Mouse (Mus musculus) brain, embryonic 14.5 days (tissue): ENCODE measurements around the gene Aida.

Source experiments
- CTCF ChIP-seq: fragments of 200-500 bp; IDR thresholded peaks from 2 replicates; pipeline ENCODE4 v1.5.1; 2012; ENCODE audit warnings: inconsistent platforms, mild to moderate bottlenecking, moderate library complexity, borderline replicate concordance; ENCODE audit not compliant: insufficient read depth, insufficient read length; ENCODE audit errors: extremely low read depth
- POLR2A ChIP-seq: fragments of 200-500 bp; IDR thresholded peaks from 2 replicates; pipeline ENCODE4 v1.6.1; 2012; ENCODE audit warnings: mild to moderate bottlenecking, inconsistent platforms, borderline replicate concordance; ENCODE audit not compliant: poor library complexity, insufficient read depth, insufficient read length, severe bottlenecking; ENCODE audit errors: extremely low read depth

DNA sequence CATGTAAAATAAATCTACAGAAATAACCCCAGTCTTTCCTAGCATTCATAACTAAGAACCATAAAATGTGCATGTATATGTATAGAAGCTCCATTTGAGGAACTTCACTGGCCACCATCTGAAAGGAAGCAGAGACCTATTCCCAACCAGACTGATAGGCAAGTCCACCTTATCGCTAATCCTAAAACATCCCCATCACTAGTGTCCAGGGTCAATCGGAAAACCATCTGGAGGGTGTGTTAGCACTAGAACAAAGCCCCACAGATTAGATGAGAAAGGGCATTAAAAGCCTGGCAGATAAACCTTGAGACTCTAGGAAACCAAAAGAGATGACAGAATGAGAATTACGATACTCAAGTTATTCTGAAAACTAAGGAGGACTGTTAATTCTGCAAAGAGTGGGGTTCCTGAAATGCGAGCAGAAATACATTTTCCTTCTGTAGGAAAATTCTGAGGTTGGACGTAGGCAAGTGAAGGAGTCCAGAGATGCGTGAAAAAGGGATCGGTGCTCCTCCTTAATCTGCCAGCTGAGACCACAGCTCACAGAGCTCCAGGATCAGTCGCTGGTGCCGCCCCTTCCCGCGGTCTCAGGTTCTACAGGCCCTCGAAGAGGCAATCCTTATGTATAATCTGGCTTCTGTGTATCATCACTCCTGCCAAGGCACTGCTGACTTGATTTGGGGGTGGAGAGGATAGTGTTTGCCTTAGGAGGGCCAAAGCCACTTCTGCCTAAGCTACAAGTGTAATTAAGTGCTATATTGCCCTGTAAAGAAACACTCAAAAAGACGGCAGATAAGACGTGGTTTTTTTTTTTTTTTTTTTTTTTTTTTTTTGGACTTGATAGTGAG, 66.6 kb downstream of the Aida start:
- TF ChIP-seq POLR2A (no peak), CTCF (no peak)
